Mouse (Mus musculus) T-cell, adult 66 days (primary cell): ENCODE results near the gene Car2. TPM values are rescaled to one million over a fixed set of nuclear protein-coding genes. Genes with fewer than 3 reads are reported as not detected.

Experiments
- total RNA-seq, 2 experiments: library from RNA; stranded (reverse); gene quantifications; 3 replicates in 1 of 2; 4 replicates in 1 of 2; pipeline ENCODE4 v1.2.4; 2023

Car2 gene
- total RNA-seq, result 1 to 10 TPM; 4.9 to 6.8 TPM

GRCm38 (mm10) chr3:14886102-14887098 lies at the start of gene Car2:
Car2 (plus strand) TSS chr3:14886273.

GRCm38 (mm10) chr3:14863022-14863711 lies 22.9 kb upstream of the Car2 start, which contains the start of gene Car3:
Car3 (plus strand) TSS chr3:14863512.

Other genes with a start within 250 kb of the Car2 start
- gene Car13, start 244.5 kb upstream of the Car2 start, total RNA-seq, result under 1 TPM; 0.38 to 0.47 TPM
- gene Car1, start 77.9 kb upstream of the Car2 start, total RNA-seq, result 10 to 100 TPM in 1 of 2 experiments, 1 to 10 TPM in 1; 4.6 to 13.5 TPM
- not detected for gene Car3, start 22.8 kb upstream of the Car2 start, total RNA-seq